Mouse (Mus musculus): ENCODE results near the gene Med12l.

Gene Med12l

DNA sequence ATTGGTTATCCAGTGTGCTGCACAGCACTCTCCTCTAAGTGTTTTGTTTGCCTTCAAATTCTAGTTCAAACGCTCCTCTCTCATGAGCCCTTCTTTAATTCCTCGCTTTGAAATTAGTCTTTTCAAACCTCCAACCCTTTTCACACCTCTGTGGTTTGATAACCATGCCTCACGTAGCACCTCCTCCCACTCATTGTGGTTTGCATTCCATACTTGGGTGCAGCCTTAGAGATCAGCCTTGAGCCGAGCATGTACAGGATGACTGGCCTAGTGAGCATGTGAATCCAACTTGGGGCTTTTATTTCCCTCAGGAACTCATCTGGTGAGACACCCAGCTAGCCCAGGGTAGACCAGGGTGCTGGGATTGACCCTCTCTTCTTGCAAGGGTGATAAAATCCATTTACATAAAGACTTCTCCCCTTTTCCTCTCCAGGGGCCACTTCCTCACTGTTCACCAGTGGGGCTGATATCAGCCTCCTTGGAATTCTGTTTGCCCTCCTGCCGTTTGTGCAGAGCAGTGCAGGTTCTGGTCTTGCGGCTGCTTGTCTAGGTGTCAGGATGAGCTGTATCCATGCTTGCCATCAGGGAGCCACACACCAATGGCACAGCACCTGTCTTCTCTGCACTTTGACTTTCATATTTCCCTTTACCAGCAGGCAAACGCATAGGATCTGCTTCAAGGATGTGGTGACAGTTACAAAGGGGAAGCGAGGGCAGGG is 198.3 kb downstream of the Med12l start:
- DNase-seq = no peak

- DNase-seq = no peak
Observed at GRCm38 (mm10) chr3:59204719-59205503, 199.3 kb downstream of the Med12l start.

GRCm38 (mm10) chr3:59205941-59206340 is 200.3 kb downstream of the Med12l start:
- no peak for DNase-seq

DNA sequence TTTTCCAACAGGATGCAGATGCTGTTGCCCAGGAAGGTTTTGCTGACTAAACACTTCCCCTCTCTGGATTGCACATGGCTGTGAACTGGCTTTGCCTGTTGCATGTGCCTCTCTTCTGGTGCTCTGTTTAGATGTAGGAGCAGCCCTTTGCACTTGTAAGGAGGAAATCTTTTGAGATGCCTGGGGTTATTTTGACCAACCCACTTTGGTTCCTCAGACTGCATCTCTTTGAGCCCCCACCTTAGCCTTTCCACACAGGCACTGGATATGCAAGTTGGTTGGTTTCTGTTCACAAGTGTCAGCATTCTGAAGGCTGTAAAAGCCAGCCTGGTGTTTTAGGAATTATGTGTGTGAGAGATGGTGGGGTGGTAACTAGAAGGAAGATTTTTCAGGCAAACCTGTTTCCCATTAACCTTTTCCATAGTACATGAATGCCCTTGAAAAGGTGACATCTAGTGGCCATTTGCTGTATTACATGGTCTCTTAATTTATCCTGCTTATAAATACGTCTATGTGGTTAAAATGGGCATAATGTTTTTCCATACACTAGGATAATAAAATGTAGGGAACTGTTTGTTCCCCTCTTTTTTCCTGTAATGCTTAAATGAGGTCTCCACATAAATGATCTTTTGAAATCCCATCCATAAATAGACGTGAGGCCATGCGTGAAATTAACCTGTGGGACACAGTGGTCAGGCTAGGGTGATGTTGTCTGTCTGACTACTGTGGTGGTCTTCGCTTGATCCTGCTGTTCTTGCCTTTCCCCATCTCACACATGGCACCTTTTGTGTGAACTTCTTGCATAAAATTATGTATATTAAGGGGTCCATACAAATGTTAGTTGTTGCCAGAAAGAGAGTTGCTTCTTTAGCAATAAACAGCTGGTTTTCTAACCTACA is 203.3 kb downstream of the Med12l start:
- DNase-seq = no peak

GRCm38 (mm10) chr3:59210089-59210488 is 204.5 kb downstream of the Med12l start:
- no peak for DNase-seq

GRCm38 (mm10) chr3:59210727-59211126 is 205.1 kb downstream of the Med12l start, which contains the start of gene P2ry13:
P2ry13 (minus strand) TSS chr3:59210882.
- no peak for DNase-seq

GRCm38 (mm10) chr3:59211784-59212183 is 206.2 kb downstream of the Med12l start:
- DNase-seq = no peak

DNA sequence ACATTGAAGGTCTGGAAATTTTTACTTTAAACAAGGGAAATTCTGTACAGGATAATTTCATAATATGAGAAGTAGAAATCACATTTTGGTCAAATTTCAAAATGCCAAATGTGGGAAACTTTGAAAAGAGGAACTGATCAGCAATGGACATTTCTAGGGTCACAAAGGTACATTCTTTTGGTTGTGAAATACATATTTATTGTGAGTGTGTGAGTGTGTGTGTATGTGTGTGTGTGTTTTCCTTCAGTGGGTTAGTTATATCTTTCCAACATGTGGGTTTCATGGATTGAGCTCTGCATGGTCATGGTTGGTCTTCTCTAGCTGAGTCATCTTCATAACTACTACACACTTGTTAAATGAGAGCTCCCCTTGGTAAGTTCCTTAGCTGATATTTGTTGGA is 206.8 kb downstream of the Med12l start:
- no peak for DNase-seq

- no peak for DNase-seq
Observed at GRCm38 (mm10) chr3:59217211-59217610, 211.6 kb downstream of the Med12l start.

DNA sequence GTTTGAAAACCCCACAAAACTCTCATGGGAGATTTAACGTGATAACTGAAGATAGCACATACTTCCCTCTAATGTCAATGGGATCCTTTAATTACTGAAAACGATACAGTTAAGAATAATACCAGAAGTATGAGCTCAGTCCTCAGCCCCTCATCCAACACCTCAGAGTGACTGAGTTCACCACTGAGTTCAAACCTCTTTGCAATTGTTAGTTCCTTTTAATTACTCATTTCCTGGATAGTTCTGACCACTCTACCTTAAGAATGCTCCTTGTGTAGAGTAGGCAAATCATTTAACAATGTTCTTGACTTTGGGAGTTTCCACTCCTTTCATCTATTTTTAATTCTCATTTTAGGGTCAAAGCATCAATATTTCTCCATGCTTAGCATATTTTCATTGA is 213.7 kb downstream of the Med12l start:
- DNase-seq = no peak

DNA sequence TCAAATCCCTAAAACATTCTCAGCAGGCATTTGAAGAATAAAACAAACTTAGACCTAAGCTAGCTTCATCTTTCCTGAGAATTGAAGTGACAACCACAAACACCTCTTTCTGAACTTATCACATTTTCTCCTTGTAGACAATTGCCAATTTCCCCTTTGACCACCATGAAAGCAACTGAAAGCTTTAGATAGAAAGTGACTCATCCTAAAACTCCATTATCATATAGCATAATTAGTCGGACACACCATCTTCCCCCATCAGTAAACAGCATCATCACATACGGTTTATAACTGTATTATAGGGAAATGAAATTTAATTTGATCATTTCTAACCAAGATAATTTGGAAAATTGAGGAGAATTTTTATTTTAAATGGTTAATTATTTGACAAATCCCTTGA is 216.7 kb downstream of the Med12l start:
- no peak for DNase-seq

- no peak for DNase-seq
Observed at GRCm38 (mm10) chr3:59225411-59225810, 219.8 kb downstream of the Med12l start.

DNA sequence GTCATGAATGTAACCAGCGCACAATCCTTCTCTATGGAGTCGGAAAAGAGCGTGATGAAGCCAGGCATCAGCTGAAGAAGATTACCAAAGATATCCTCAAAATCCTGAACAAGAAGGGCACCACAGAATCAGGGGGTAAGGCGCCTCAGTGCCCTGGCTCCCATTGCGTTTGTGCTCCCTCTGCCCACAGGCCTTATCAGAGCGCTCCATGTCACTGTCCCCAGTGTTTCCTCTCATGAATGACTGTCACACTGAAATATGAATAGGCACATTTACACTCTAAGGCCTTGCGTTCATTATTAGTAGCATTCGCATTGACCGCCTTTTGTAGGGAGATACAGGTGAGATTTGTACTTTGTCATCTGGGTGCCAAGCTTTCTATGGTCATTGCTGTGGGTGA is 222.1 kb downstream of the Med12l start:
- no peak for DNase-seq

- no peak for DNase-seq
Observed at GRCm38 (mm10) chr3:59228730-59229551, 223.3 kb downstream of the Med12l start.

GRCm38 (mm10) chr3:59230912-59231311 is 225.3 kb downstream of the Med12l start:
- no peak for DNase-seq

GRCm38 (mm10) chr3:59234878-59235277 is 229.3 kb downstream of the Med12l start:
- DNase-seq = no peak

DNA sequence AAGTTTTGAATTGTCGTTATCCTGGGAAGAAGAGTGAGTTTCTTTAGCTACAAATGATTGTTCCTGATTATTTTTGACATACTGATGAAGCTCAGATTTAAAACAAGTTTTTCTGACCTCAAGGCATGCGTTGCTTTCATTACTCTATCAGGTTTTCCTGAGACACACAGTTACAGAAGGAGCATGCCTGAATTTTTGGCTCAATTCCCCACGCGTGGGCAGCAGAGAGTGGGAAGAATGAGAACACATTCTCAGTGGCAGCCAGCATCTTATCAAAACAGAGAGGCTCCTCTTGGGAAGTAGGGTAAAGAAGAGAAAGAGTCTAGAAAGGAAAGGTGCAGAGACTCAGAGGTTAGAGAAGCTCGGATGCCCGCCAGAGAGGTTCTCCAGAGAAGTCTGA is 237.8 kb downstream of the Med12l start:
- peak; percentile 30 for DNase-seq

- no peak for DNase-seq
Observed at GRCm38 (mm10) chr3:59248031-59248430, 242.4 kb downstream of the Med12l start.

- DNase-seq = no peak
Observed at GRCm38 (mm10) chr3:59250454-59250853, 244.8 kb downstream of the Med12l start.

DNA sequence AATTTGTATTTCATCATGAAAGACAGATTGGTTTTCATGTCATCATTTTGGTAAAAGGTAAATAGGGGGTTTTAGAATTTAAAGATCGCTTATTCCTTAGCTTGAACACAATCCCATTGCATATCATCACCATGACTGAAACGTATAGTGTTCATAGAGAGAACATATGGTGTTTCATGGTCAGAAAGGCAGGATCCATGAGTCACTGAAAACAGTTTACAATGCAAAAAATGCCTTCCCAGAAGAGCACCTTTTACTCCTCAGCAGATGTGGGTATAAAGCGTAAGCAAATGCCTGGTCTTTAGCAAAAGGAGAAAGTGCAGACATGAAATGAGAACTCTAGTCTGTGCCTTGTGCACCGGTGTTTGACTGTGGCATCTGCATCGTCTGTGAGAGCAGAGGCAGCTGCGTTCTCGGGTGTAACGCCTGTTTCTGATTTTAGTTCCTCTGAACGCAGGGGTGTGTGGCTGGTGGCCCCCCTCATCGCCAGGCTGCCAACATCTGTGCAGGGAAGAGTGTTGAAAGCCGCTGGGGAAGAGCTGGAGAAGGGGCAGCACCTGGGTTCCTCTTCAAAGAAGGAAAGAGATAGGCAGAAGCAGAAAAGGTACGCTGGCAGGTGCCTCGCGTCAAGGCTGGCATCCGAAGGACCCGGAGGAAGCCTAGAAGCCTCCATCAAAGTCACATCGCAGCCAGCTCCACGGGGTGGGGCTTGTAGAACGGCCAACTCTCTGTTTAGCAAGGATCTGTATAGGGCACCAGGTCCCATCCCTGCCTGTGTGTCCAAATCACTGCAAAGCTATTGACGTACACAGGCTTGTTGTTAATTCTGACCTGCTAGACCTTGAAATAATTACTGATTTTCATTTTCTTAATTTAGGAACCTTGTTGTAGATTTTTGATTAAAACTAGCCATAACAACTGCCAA is 252.4 kb downstream of the Med12l start:
- no peak for DNase-seq

- no peak for DNase-seq
Observed at GRCm38 (mm10) chr3:59260745-59261144, 255.1 kb downstream of the Med12l start.
